Mouse (Mus musculus): ENCODE data around the gene Dnajb5.

DNA sequence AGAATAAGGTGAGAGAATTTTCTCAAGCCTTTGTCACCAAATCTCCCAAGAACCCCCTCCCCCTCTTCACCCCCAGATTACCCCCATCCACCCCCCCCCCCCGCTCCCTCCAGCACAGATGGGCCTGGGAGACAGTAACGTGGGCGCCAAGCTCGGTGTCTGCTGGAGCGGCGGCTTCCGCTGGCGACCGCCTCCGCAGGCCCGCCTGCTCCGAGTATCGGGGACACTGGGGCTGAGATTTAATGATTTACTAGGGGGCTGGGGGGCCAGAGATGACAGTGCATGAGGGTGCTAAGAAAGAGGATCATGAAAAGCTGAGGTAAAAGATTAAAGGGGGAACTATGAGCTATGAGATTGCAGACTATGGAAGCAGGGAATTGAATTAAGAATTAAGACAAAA lies 1.1 kb upstream of the Dnajb5 start:
- TF ChIP-seq POLR2A (IDR thresholded peaks at IDR 0.05; ENCODE audit: low read depth, low read length) (no peak), CTCF (IDR thresholded peaks at IDR 0.05; ENCODE audit: extremely low read depth, insufficient read depth, insufficient read length, insufficient replicate concordance) (no peak)

Data from spleen, adult 2 months (tissue).